Mouse (Mus musculus) kidney, postnatal 4 days (tissue): Measurements from ENCODE around the gene Igsf10.
"Not testable (repeated sequence)": the region's sequence is repeated elsewhere in the genome, so short reads cannot be mapped to it uniquely, and the experiment has no call there.

Experiments
- DNase-seq, 2 experiments: peaks; one replicate each; pipeline ENCODE4 v3.0.0; 2021; ENCODE audit warnings: mixed read lengths in 2 of 2

The Igsf10 gene

GRCm38 (mm10) chr3:59344065-59344905 is at the start of gene Igsf10:
Gene Igsf10 (minus strand): TSS chr3:59344394.
- peak; percentile 79 to 84 for DNase-seq

GRCm38 (mm10) chr3:59385553-59385952 is 41.4 kb upstream of the Igsf10 start:
- DNase-seq: no peak

DNA sequence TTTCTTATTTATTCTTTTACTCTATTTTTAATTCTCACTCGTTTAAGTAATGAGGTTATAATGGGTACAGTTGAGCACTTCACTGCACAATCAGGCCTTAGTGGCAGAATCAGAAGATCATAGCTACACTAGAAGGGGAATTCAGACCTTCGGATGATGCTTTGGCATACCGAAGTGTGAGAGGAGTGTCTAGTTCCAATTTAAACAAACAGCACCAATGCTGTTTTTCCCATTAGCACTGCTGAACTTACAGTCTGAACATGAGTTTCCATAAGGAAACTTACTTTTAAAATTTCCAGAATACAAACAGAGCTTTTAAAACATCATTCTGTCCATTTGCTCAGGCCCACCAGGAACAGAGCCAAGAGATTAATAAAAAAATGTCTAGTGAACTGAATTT is 40.8 kb upstream of the Igsf10 start:
- no peak for DNase-seq

DNA sequence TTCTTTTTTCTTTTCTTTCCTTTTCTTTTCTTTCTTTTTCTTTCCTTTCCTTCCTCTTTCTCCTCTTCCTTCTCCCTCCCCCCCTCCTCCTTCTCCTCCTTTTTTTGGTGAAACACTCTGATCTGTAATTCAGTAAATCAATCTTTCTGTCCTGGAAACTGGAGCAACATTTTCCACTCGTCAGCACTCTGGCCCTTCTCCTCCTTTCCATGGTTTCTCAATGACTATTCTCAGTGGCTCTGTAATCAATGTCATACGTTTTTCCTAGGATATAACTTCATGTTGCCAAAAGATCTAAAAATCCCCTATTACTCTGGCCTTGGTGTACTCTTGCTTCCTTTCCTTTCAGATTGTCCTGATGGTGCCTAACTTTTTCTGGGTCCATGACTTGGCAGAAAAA is 40.1 kb upstream of the Igsf10 start:
- DNase-seq: no peak

DNA sequence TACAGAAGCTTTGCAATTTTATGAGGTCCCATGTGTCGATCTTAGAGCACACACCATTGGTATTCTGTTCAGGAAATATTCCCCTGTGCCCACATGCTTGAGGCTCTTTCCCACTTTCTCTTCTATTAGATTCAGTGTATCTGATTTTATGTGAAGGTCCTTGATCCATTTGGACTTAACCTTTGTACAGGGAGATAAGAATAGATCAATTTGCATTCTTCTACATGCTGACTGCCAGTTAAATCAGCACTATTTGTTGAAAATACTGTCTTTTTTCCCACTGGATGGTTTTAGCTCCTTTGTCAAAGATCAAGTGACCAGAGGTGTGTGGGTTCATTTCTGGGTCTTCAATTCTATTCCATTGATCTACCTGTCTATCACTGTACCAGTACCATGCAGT is 34.6 kb upstream of the Igsf10 start:
- DNase-seq: not testable (repeated sequence)

- DNase-seq: no peak
These were observed 17.7 kb upstream of the Igsf10 start for GRCm38 (mm10) chr3:59361895-59362294.

DNA sequence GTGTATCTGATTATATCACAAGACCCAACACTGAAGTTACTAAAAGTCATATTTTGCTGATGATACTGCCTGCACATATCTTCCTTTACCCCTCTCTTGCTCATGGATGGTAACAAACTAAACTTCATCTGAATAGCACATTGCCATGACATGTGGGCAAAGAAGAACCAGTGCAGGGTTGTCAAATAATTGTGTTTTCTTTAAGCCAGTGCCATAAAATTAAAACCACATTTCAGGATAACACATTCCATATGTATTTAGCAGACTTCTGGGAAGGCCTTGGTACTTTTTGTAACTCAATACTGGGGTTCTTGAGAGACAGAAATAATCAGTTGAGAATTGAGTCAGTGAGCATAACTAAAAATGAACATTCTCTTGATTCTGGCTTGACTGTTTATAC is 15.9 kb upstream of the Igsf10 start:
- no peak for DNase-seq

- DNase-seq: peak in 1 of 2 experiments; percentile 33
These were observed 10.0 kb upstream of the Igsf10 start for GRCm38 (mm10) chr3:59354156-59354555.

DNA sequence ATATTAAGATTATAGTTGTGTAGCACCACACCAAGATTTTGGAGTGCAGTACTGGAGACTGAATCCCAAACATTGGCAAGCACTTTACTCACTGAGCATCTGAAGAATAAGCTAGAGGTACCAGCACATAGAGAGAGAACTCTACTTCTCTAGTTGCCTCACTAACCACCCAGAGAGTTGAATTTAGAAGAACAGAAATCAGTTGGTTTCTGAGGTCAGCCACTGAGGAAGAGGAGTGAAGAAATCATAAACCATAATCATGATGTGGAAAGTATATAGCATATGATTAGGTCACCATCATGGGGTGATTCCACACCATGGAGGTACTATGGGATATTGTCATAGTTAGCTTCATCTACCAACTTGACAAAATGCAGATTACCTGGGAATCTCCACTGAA is 7.6 kb upstream of the Igsf10 start:
- DNase-seq: no peak

DNA sequence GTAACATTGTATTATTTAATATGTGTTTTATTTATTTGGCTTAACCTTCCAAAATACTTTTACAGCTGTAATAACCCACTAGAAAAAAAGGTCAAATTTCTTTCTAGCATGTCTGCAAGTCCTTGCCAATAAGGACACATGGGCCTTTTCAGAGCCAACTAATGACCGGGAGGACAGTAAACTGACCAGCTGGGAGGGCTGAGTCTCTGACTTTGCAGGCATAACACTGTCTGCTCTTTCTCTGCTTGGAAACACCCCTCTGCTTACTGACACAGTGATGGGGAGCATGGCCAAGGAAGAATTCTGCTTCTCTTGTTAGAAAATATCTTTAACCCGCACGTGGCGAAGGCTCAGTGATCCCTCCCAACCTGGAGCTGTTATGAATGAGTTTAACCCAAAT is 1.2 kb downstream of the Igsf10 start:
- peak; percentile 46 to 62 for DNase-seq

DNA sequence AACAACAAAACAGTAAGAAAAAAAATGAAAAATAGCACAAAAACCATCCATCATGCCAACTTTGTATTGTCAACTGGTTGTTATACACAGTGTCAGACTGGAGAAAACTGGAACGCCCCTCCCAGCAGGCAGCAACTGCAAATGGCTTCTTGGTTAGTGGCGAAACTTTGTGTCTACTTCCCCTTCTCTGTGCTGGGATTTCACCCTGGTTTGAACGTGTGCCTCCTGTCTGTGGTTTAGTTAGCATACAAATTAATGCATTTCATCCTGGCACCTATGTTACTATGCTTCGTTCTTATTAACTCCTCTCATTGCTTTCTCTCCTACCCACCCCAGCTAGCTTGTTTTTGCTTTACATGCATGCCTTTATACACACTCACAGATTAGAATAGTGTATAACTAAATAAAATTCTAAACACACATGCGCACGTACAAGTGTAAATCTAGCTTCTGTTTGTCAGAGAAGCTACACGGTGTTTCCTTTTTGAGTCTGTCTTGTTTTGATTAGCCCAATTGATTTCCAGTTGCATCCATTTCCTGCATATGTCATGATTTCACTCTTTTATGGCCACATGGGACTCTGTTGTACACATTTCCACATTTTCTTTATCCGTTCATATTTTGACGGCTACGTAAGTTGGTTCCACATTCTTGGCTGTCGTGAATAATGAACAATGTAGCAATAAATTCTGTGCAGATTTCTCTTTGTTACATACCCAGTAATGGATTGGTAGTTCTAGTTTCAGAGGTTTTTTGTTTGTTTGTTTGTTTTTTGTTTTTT is 2.4 kb downstream of the Igsf10 start:
- no peak for DNase-seq

DNA sequence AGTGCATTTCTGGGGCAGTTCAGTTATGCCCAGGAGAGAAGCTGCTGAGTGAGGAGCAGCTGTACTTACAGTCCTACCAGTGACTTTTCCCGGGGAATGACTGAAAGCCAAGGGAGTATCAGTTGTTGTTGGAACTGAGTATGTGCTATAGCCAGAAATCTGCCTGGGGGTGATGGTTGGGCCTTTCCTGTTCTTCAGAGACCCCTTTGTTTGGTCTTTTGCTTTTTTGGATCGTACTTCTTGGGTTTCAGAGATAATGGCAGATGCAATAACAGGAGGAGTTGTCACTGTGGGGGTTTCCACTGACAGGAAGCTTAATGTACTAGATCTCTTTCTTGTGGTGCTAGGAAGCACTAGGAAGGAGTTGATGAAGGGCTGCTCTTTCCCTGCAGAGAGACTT is 15.7 kb downstream of the Igsf10 start:
- no peak for DNase-seq

- peak; percentile 77 for DNase-seq
These were observed 22.8 kb downstream of the Igsf10 start for GRCm38 (mm10) chr3:59321278-59321876.

DNA sequence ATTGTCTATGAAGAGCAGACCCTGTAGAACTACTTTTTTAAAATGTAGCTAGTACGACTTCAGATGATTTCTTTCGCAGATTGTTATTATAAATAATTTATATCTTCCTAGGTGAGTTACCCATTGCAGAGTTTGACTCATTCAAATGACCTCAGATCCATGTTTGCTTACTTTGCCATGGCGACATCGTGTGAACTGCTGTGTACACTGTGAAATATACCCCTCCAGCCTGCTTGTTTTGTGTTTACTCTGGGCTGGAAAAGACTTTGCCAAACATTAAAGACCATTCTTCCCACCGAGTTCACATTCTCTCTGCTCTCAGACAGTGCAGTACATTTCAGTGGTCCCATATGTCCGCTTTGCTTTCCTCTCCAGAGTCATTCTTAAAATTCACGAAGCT is 28.1 kb downstream of the Igsf10 start:
- DNase-seq: no peak

DNA sequence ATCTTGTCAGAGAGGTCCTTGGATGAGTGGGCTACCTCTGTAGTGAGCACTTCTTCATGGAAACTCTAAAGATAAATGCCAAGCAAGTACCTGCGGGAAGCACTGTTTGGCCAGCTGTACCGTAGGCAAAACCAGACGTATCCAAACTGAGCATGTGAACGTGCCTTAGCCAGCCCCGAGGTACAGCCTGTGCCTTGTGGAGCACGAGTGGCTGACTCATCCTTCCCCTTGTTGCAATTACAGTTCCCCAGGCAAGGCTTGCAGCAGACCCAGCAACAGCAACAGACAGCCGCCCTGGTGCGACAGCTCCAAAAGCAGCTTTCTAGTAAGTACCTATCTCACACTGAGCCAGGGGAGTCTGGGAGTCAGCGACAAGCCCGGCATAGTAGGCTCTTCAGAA is 31.6 kb downstream of the Igsf10 start:
- DNase-seq: no peak

DNA sequence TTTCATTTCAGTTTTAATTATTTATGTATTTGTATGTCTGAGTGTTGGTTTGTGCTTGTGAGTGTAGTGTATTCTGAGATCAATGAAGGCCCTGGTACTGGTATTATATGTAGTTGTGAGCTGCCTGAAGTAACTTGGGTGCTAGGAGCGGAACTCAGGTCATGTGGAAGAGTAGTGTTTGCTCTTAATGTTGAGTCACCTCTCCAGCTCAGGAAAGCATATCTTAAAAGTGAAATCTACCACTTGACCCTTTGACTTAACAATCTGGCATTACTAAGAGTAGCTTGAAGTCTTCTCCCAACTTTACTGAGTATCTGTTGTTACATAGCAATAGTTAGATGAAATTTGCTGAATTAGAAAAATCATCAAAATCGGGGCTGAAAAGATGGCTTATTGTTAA is 38.7 kb downstream of the Igsf10 start:
- no peak for DNase-seq

DNA sequence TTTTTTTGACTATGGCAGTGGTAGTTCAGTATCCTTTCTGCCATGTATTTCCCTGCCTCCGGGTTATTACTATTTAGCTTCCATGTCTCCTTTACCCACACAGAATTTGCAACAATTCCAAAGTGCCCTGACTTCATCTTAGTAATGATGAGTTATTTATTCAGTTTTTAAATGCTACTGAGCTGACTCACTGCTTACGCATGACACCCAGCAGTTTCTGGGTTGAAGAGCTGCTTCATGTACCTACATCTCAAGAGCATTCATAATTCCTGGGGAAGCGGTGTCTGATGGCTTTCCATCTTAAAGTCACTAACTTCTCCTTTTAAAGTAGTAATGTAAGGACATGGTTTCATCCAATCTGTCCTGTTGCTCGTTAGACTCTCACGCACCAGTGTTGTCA is 39.2 kb downstream of the Igsf10 start:
- DNase-seq: no peak

DNA sequence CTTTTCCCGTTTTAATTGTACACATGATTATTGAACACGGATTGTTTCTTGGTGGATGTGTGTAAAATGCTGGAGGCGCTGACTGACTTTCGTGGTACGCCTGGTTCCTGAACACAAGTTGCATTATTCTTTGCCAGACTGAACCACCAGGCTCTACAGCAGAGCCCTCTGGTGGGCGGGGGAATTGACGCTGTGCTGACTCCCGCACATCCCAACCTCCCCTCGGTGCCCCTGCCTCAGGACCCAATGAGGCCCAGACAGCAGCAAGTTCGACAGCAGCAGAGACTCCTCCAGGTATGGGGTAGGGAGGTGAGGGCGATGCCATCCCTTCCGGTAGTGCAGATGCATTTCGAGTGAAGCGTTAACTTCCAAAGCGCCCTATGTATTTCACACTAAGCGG is 46.5 kb downstream of the Igsf10 start:
- no peak for DNase-seq

GRCm38 (mm10) chr3:59296563-59297130 is 47.5 kb downstream of the Igsf10 start:
- DNase-seq: no peak

DNA sequence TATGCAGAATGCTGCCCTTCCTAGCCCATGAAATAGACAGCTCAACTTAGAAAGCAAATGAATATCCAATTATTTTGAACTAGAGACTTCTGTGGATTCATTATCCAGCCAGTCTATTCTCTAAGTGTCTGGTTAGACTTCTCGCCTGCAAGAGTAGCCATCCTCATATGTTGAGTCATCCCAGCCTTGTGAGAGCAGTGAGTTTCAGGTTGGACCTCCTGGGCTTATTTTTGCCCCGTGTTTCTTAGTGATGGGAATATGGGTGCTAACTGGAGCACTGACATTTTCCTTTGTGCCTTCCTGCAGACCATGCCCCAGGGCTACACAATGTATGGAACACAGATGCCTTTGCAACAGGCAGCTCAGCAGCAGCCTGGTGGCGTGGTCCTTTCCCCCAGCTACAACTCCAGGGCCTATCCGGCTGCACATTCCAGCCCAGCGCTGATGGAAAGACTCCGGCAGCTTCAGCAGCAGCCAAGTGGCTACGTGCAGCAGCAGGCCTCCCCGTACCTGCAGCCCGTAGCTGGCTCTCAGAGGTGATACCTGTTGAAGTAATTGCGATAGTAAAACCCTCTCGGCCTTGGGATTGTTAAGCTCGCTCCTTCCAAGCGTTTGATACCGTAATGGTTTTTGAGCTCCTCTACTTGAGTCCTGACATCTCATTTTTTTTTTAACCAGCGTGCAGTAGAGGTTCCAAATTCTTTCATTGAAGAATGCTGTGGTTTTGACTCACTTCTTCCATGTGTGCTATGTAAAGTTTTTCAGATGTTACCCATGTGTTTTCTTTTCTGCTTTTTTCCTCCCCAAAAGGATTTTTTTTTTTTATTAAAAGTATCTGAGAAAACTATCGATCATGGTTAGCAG is 48.3 kb downstream of the Igsf10 start:
- no peak for DNase-seq

GRCm38 (mm10) chr3:59293437-59294199 is 50.6 kb downstream of the Igsf10 start:
- no peak for DNase-seq

- no peak for DNase-seq
These were observed 53.6 kb downstream of the Igsf10 start for GRCm38 (mm10) chr3:59290551-59290950.
